Mouse (Mus musculus) embryonic facial prominence, embryonic 12.5 days (tissue): ENCODE results near the gene Cpeb3. TPM values are rescaled to one million over a fixed set of nuclear protein-coding genes. Genes with fewer than 3 reads are reported as not detected.
"Not testable (repeated sequence)": the region's sequence is repeated elsewhere in the genome, so short reads cannot be mapped to it uniquely, and the experiment has no call there.

Experiments used
- ATAC-seq: fragments of 200-750 bp; cut with Nextera tagmentation; 2 replicates; pipeline ENCODE4 v1.8.0; 2017; ENCODE audit not compliant: insufficient number of reproducible peaks, insufficient read depth, low FRiP score, low TSS enrichment
- H3K27ac ChIP-seq: fragments of 300-500 bp; sonication (generic); 2 replicates; pipeline ENCODE4 v1.5.1; 2016; ENCODE audit warnings: mild to moderate bottlenecking
- H3K27me3 ChIP-seq: fragments of 300-500 bp; sonication (generic); 2 replicates; pipeline ENCODE4 v1.6.1; 2016; ENCODE audit warnings: mild to moderate bottlenecking, moderate library complexity
- H3K36me3 ChIP-seq: fragments of 300-500 bp; sonication (generic); 2 replicates; pipeline ENCODE4 v1.6.1; 2016; ENCODE audit warnings: mild to moderate bottlenecking
- H3K4me1 ChIP-seq: fragments of 300-500 bp; sonication (generic); 2 replicates; pipeline ENCODE4 v1.6.1; 2016
- H3K4me2 ChIP-seq: fragments of 300-500 bp; sonication (generic); replicated peaks from 2 replicates; pipeline ENCODE4 v1.6.1; 2016; ENCODE audit warnings: mild to moderate bottlenecking, moderate library complexity
- H3K4me3 ChIP-seq: fragments of 300-500 bp; sonication (generic); 2 replicates; pipeline ENCODE4 v1.5.1; 2016; ENCODE audit warnings: mild to moderate bottlenecking
- H3K9ac ChIP-seq: fragments of 300-500 bp; sonication (generic); 2 replicates; pipeline ENCODE4 v1.6.1; 2016; ENCODE audit warnings: mild to moderate bottlenecking, moderate library complexity
- H3K9me3 ChIP-seq: fragments of 300-500 bp; sonication (generic); 2 replicates; pipeline ENCODE4 v1.6.1; 2016; ENCODE audit warnings: mild to moderate bottlenecking, moderate library complexity
- WGBS: fragments of 180-500 bp; shearing (Covaris S2); methylation state at CpG from one replicate; pipeline ENCODE4 v1.1.7; 2016; 5-methylcytosine and 5-hydroxymethylcytosine counted together
- polyA plus RNA-seq: library from polyadenylated mRNA; unstranded; fragments of >200 nt; fragmentation: Nextera tagmentation; extraction: Ambion mirVana; gene quantifications from 2 replicates; pipeline ENCODE4 v1.2.1, GENCODE M21; 2016

Cpeb3 gene
- polyA plus RNA-seq, 1 experiment from 2014 or later: 1.0 TPM

GRCm38 (mm10) chr19:37095666-37096330 lies 112.6 kb downstream of the Cpeb3 start:
- no peak for ATAC-seq
- WGBS: 80% methylated on average over 4 of the region's 4 CpGs
- Histone ChIP-seq H3K4me3 (no peak overlapping the region), H3K9ac (no peak overlapping the region), H3K27ac (no peak overlapping the region), H3K4me1 (no peaks in the 10 kb centered on the region), H3K27me3 (no peaks in the 10 kb centered on the region), H3K9me3 (no peaks in the 10 kb centered on the region), H3K36me3 (no peaks in the 10 kb centered on the region), H3K4me2 (no peak overlapping the region)

DNA sequence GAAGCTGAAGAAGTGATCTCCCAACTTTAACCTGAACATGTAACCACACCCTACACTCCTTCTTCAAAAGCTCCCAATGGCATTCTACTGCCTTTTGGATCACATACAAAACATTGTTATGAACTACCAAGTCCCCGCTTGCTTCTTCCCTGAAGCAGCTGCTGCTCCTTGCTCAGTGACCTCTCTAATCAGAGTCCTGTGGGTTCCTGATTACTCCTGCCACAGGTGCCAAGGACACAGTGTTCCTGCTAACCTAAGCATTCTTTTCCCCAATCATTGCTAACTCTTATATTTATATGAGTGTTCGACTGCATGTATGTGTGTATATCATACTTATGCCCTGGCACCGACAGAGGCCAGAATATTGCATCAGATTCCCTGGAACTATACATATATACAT lies 115.2 kb downstream of the Cpeb3 start:
- H3K27me3 ChIP-seq: no peaks in the 10 kb centered on the region
- H3K9ac ChIP-seq: no peak overlapping the region
- H3K4me1 ChIP-seq: no peaks in the 10 kb centered on the region
- no peak overlapping the region for H3K4me3 ChIP-seq
- no peaks in the 10 kb centered on the region for H3K36me3 ChIP-seq
- WGBS: 91% methylated on average over 3 of the region's 3 CpGs
- no peaks in the 10 kb centered on the region for H3K9me3 ChIP-seq
- no peak overlapping the region for H3K4me2 ChIP-seq
- no peak for ATAC-seq
- H3K27ac ChIP-seq: no peak overlapping the region

- H3K4me3 ChIP-seq: no peak overlapping the region
- no peaks in the 10 kb centered on the region for H3K4me1 ChIP-seq
- ATAC-seq: no peak
- H3K27ac ChIP-seq: no peak overlapping the region
- no peaks in the 10 kb centered on the region for H3K9me3 ChIP-seq
- H3K36me3 ChIP-seq: no peaks in the 10 kb centered on the region
- no peaks in the 10 kb centered on the region for H3K27me3 ChIP-seq
- H3K9ac ChIP-seq: no peak overlapping the region
- 28% methylated on average over 8 of the region's 8 CpGs for WGBS
- H3K4me2 ChIP-seq: no peak overlapping the region
Measured at GRCm38 (mm10) chr19:37090146-37091061, 118.0 kb downstream of the Cpeb3 start.

DNA sequence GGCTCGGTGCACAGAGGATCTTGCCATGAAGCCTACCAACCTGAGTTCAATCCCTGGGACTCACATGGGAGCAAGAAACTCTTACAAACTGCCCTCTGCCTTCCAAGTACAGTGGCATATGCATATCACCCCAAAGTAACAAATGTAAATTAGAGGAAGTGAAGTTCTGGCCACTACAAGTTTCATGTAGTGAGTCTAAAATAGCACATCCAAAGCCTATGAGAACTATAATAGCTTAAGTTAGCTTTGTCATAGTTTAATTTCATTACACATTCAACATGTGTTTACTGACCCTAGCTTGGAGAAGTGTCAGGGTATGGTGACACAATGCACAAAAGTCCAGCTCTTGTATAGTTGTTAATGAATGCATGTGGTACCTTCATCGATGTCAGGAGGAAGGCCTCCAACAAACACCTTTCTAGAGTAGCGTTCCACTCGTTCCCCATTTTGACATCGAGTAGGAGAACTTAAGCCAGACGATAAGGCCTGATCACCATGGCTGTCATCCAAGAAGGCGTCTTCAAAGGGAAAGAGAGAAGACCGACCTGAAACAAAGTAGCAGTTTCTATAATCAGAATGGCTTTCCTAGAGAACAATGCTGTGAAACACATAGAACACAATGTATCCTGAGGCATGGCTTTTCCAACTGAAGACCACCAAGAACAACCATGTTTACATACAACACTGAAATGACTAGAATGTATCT lies 120.2 kb downstream of the Cpeb3 start:
- WGBS: 94% methylated on average over 8 of the region's 8 CpGs
- no peak overlapping the region for H3K27ac ChIP-seq

GRCm38 (mm10) chr19:37084546-37084945 lies 123.9 kb downstream of the Cpeb3 start:
- Histone ChIP-seq H3K9me3 (no peaks in the 10 kb centered on the region), H3K4me2 (no peak overlapping the region), H3K9ac (no peak overlapping the region), H3K4me1 (no peaks in the 10 kb centered on the region), H3K4me3 (no peak overlapping the region), H3K27ac (no peak overlapping the region), H3K36me3 (no peaks in the 10 kb centered on the region), H3K27me3 (no peaks in the 10 kb centered on the region)
- ATAC-seq: no peak
- 72% methylated on average over 3 of the region's 3 CpGs for WGBS

More for the DNA sequence above, 120.2 kb downstream of the Cpeb3 start:
- Histone ChIP-seq H3K4me2 (no peak overlapping the region), H3K36me3 (no peaks in the 10 kb centered on the region), H3K27me3 (no peaks in the 10 kb centered on the region), H3K9me3 (no peaks in the 10 kb centered on the region), H3K9ac (no peak overlapping the region), H3K4me1 (no peaks in the 10 kb centered on the region), H3K4me3 (no peak overlapping the region)
- no peak for ATAC-seq

GRCm38 (mm10) chr19:37081467-37081866 lies 126.9 kb downstream of the Cpeb3 start:
- Histone ChIP-seq H3K4me3 (no peak overlapping the region), H3K27ac (no peak overlapping the region), H3K27me3 (no peaks in the 10 kb centered on the region), H3K9ac (no peak overlapping the region), H3K4me2 (no peak overlapping the region), H3K36me3 (no peaks in the 10 kb centered on the region), H3K9me3 (no peaks in the 10 kb centered on the region), H3K4me1 (no peaks in the 10 kb centered on the region)
- no peak for ATAC-seq
- 59% methylated on average over 6 of the region's 6 CpGs for WGBS

- H3K9me3 ChIP-seq: no peaks in the 10 kb centered on the region
- H3K27me3 ChIP-seq: no peaks in the 10 kb centered on the region
- H3K27ac ChIP-seq: no peak overlapping the region
- H3K4me2 ChIP-seq: no peak overlapping the region
- H3K4me1 ChIP-seq: no peaks in the 10 kb centered on the region
- 84% methylated on average over 6 of the region's 6 CpGs for WGBS
- H3K4me3 ChIP-seq: no peak overlapping the region
- H3K36me3 ChIP-seq: no peaks in the 10 kb centered on the region
- H3K9ac ChIP-seq: no peak overlapping the region
- ATAC-seq: no peak
Measured at GRCm38 (mm10) chr19:37079151-37079550, 129.2 kb downstream of the Cpeb3 start.

DNA sequence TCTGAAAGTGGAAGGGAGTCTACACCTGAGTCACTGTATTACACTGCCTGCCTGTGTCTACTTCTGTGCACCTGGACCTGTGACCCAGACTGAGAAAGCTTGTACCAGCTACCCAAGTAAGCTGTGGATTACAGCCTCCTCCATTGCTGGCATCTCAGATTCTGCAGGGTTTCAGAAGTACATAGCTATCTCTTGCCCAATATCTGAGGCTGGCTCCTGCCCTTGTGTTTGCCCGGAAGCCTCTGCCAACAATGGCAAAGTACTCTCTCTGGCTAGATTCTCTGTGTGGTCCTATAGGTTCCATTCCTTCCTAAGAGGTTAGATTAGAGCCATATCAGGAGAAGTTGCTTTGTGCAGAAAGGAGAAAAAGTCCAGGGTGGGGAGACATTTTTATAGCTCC lies 129.8 kb downstream of the Cpeb3 start:
- Histone ChIP-seq H3K9me3 (no peaks in the 10 kb centered on the region), H3K4me2 (no peak overlapping the region), H3K27ac (no peak overlapping the region), H3K9ac (no peak overlapping the region), H3K4me3 (no peak overlapping the region), H3K4me1 (no peaks in the 10 kb centered on the region), H3K27me3 (no peaks in the 10 kb centered on the region), H3K36me3 (no peaks in the 10 kb centered on the region)
- ATAC-seq: no peak
- 87% methylated on average over 1 of the region's 1 CpGs for WGBS

- Histone ChIP-seq H3K4me3 (no peak overlapping the region), H3K36me3 (no peaks in the 10 kb centered on the region), H3K9me3 (no peaks in the 10 kb centered on the region), H3K27ac (no peak overlapping the region), H3K4me2 (no peak overlapping the region), H3K27me3 (no peaks in the 10 kb centered on the region), H3K9ac (no peak overlapping the region), H3K4me1 (no peaks in the 10 kb centered on the region)
- 41% methylated on average over 4 of the region's 4 CpGs for WGBS
- ATAC-seq: no peak
Measured at GRCm38 (mm10) chr19:37078064-37078463, 130.3 kb downstream of the Cpeb3 start.

DNA sequence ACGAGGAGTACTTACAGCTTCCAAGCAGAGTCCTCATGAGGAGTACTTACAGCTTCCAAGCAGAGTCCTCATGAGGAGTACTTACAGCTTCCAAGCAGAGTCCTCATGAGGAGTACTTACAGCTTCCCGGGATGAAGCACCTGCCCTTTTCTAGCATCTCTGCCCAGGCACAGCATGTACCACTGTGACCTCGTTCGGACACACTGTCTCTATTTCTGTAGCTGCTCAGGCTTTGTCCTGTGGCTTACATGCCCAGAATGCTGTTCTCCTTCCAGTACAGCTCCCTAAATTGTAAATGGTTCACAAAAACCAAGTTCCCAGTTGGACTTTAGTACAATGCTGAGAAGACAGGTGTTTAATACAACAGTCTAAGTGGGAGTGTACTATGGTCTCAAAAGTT lies 131.1 kb downstream of the Cpeb3 start:
- not testable (repeated sequence) for H3K4me3 ChIP-seq, H3K36me3 ChIP-seq, H3K27ac ChIP-seq, H3K4me2 ChIP-seq, H3K27me3 ChIP-seq, H3K9me3 ChIP-seq, H3K4me1 ChIP-seq, H3K9ac ChIP-seq, ATAC-seq
- WGBS: 89% methylated on average over 4 of the region's 4 CpGs

- Histone ChIP-seq H3K9ac (no peak overlapping the region), H3K27ac (no peak overlapping the region), H3K9me3 (no peaks in the 10 kb centered on the region), H3K27me3 (no peaks in the 10 kb centered on the region), H3K4me3 (no peak overlapping the region), H3K4me1 (no peaks in the 10 kb centered on the region), H3K4me2 (no peak overlapping the region), H3K36me3 (no peaks in the 10 kb centered on the region)
- no peak for ATAC-seq
- 83% methylated on average over 4 of the region's 4 CpGs for WGBS
Measured at GRCm38 (mm10) chr19:37076646-37077045, 131.8 kb downstream of the Cpeb3 start.

DNA sequence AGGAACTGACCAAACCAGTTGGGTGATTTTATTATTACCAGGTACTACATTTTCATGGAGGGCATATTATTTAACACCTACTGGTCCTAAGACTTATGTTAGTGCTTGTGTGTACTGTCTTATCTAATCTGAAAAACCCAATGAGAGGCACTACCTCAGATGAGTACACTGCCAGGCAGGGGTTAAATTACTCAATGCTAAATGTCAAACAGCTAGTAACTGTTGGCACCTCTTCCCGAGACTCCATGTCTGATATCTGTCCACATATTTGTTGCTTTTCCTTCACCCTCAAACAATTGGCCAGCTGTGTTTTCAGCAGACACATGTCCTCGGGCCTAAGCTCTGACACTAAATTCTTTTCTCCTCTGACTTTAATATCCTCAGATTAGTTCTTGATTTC lies 132.3 kb downstream of the Cpeb3 start:
- 42% methylated on average over 2 of the region's 2 CpGs for WGBS
- H3K36me3 ChIP-seq: no peaks in the 10 kb centered on the region
- no peaks in the 10 kb centered on the region for H3K27me3 ChIP-seq
- H3K9ac ChIP-seq: no peak overlapping the region
- H3K4me1 ChIP-seq: no peaks in the 10 kb centered on the region
- H3K4me2 ChIP-seq: no peak overlapping the region
- ATAC-seq: no peak
- no peaks in the 10 kb centered on the region for H3K9me3 ChIP-seq
- H3K4me3 ChIP-seq: no peak overlapping the region
- H3K27ac ChIP-seq: no peak overlapping the region
